Mouse (Mus musculus) liver, postnatal 0 days (tissue): ENCODE results near the gene Apc2.

ENCODE experiments used
- CTCF ChIP-seq: sonication (generic); IDR thresholded peaks from 2 replicates; pipeline ENCODE4 v1.5.1; 2016; ENCODE audit warnings: antibody characterized with exemption, low read depth
- EP300 ChIP-seq: IDR thresholded peaks from 2 replicates; pipeline ENCODE4 v1.6.1; 2016; ENCODE audit warnings: antibody characterized with exemption, low read depth, mild to moderate bottlenecking

DNA sequence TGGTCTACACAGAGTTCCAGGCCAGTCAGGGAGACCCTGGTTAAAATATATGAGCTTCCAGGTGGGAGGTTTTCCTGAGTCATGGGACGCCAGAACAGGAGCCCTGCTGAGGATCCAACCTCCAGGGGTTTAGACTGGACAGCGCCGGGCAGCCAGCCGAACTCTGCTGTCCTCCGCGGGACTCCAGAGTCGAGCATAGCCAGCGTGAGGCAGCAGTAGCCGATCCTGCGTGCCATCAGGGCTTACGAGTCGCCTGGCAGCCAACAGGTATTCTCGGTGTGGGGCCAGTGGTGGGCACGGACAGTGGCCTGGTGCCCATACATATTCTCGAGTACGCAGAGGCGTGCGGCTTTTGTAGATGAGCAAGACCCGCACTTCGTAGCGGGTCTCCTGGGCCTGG lies 45.2 kb downstream of the Apc2 start:
- TF ChIP-seq CTCF (no peak), EP300 (no peak)
